In genomic region chr13:4056211-4056610, GRCm38 (mm10) we compare ENCODE assay signal across 23 mouse cellular contexts. TPM values are rescaled to one million over a fixed set of nuclear protein-coding genes. Genes with fewer than 3 reads are reported as not detected.
A peak's percentile ranks its signal among the peaks of the same experiment; 100 is the strongest.
DNase-seq lines count a peak whose midpoint lies in the region; ATAC-seq and TF ChIP-seq lines count a peak whose summit lies in the region.
"Had no signal": no experiment of that assay in that cellular context is flagged by ENCODE, and none has a peak within 500 bp of the region (broad histone marks: within the 10 kb centered on the region; RNA-seq: fewer than 3 reads in every experiment).

No protein-coding gene starts in this region.

- TF ChIP-seq CTCF in liver, adult 2 months (IDR thresholded peaks at IDR 0.05; ENCODE audit: low read depth, low read length) = no peak
- no peak for TF ChIP-seq CTCF in liver, postnatal 0 days (IDR thresholded peaks at IDR 0.05; ENCODE audit: low read depth)
- no peak for TF ChIP-seq CTCF in lung, postnatal 0 days (IDR thresholded peaks at IDR 0.05)
- no peak for TF ChIP-seq CTCF in lung, adult 2 months (IDR thresholded peaks at IDR 0.05; ENCODE audit: insufficient read depth, low read length)

- ATAC-seq in liver, embryonic 11.5 days (replicated peaks; ENCODE audit: low FRiP score) = no peak
- ATAC-seq in liver, embryonic 16.5 days (ENCODE audit: low read depth) = peak; percentile 60
- ATAC-seq in liver, postnatal 0 days = peak; percentile 83
- ATAC-seq in liver, embryonic 12.5 days = no peak
- no peak for ATAC-seq in lung, postnatal 0 days
- ATAC-seq: activated CD4-positive, CD25-positive, alpha-beta regulatory T cell, adult 4 months; CD4-positive, CD25-positive, alpha-beta regulatory T cell, adult 4 months; Patski had no signal

- peaks cover 16% of the 10 kb centered on the region for H3K4me1 ChIP-seq in liver, adult 2 months (ENCODE audit: control insufficient read depth, insufficient read depth, low read length)
- no peaks in the 10 kb centered on the region for H3K4me1 ChIP-seq in liver, embryonic 11.5 days (replicated peaks; ENCODE audit: control insufficient read depth, insufficient read depth, low read length)
- H3K4me1 ChIP-seq in liver, embryonic 16.5 days (ENCODE audit: control insufficient read depth, low read depth, low read length) = no peaks in the 10 kb centered on the region
- H3K4me1 ChIP-seq in liver, postnatal 0 days (ENCODE audit: insufficient read depth) = peaks cover 3% of the 10 kb centered on the region; the same call in 1 of the 2 replicates
- H3K4me1 ChIP-seq in liver, embryonic 12.5 days = no peaks in the 10 kb centered on the region
- no peaks in the 10 kb centered on the region for H3K4me1 ChIP-seq in lung, postnatal 0 days (ENCODE audit: insufficient read depth, low read depth, low read length)
- 0 out of 2 replicates have a peak, but pooled peaks cover 2% of the 10 kb centered on the region for H3K4me1 ChIP-seq in lung, adult 2 months (ENCODE audit: control insufficient read depth, insufficient read depth, low read length)

- 23% methylated on average over 2 of the region's 2 CpGs for WGBS in liver, adult 2 months
- 69% methylated on average over 2 of the region's 2 CpGs for WGBS in liver, embryonic 11.5 days
- WGBS in liver, embryonic 16.5 days (ENCODE audit: insufficient replicate concordance) = 45% methylated on average over 2 of the region's 2 CpGs
- WGBS in liver, postnatal 0 days (ENCODE audit: insufficient replicate concordance) = 67% methylated on average over 2 of the region's 2 CpGs
- WGBS in liver, embryonic 12.5 days (ENCODE audit: insufficient replicate concordance) = 65% methylated on average over 2 of the region's 2 CpGs
- WGBS in lung, postnatal 0 days = 79% methylated on average over 2 of the region's 2 CpGs
- WGBS in lung, adult 2 months = 73% methylated on average over 2 of the region's 2 CpGs

- no peak overlapping the region for H3K4me2 ChIP-seq in liver, embryonic 11.5 days
- H3K4me2 ChIP-seq in liver, embryonic 16.5 days (ENCODE audit: low read depth, low read length) = no peak overlapping the region
- H3K4me2 ChIP-seq in liver, postnatal 0 days (ENCODE audit: low read depth, low read length) = no peak overlapping the region
- H3K4me2 ChIP-seq in liver, embryonic 12.5 days = no peak overlapping the region
- H3K4me2 ChIP-seq in lung, postnatal 0 days (replicated peaks; ENCODE audit: low read depth, low read length) = no peak overlapping the region

- no peak overlapping the region for H3K4me3 ChIP-seq in liver, adult 2 months (ENCODE audit: insufficient read depth, low read depth, low read length)
- H3K4me3 ChIP-seq in liver, embryonic 11.5 days (ENCODE audit: low read depth, low read length) = no peak overlapping the region
- no peak overlapping the region for H3K4me3 ChIP-seq in liver, embryonic 16.5 days (ENCODE audit: low read depth, low read length)
- no peak overlapping the region for H3K4me3 ChIP-seq in liver, postnatal 0 days (ENCODE audit: low read depth, low read length)
- no peak overlapping the region for H3K4me3 ChIP-seq in liver, embryonic 12.5 days
- H3K4me3 ChIP-seq in lung, postnatal 0 days (ENCODE audit: low read depth, low read length) = no peak overlapping the region
- H3K4me3 ChIP-seq in lung, adult 2 months (replicated peaks; ENCODE audit: extremely low read depth, low read depth, low read length) = no peak overlapping the region

- H3K36me3 ChIP-seq in liver, adult 2 months (ENCODE audit: control insufficient read depth, insufficient read depth, low read length) = peaks cover 22% of the 10 kb centered on the region
- no peaks in the 10 kb centered on the region for H3K36me3 ChIP-seq in liver, embryonic 11.5 days (ENCODE audit: control insufficient read depth, insufficient read depth, low read length)
- no peaks in the 10 kb centered on the region for H3K36me3 ChIP-seq in liver, embryonic 16.5 days (ENCODE audit: control insufficient read depth, insufficient read depth)
- no peaks in the 10 kb centered on the region for H3K36me3 ChIP-seq in liver, postnatal 0 days (replicated peaks; ENCODE audit: insufficient read depth, low read length)
- H3K36me3 ChIP-seq in liver, embryonic 12.5 days = no peaks in the 10 kb centered on the region
- H3K36me3 ChIP-seq in lung, postnatal 0 days (ENCODE audit: insufficient read depth, low read length) = no peaks in the 10 kb centered on the region
- H3K36me3 ChIP-seq: G1E had no signal

- TF ChIP-seq POLR2A in liver, adult 2 months (IDR thresholded peaks at IDR 0.05; ENCODE audit: extremely low read depth, insufficient read depth, low read length) = no peak
- no peak for TF ChIP-seq POLR2A in lung, adult 2 months (IDR thresholded peaks at IDR 0.05; ENCODE audit: borderline replicate concordance, extremely low read depth, low read depth, low read length)

- no peaks in the 10 kb centered on the region for H3K27me3 ChIP-seq in liver, adult 2 months (ENCODE audit: control insufficient read depth, insufficient read depth, low read length)
- H3K27me3 ChIP-seq in liver, embryonic 11.5 days (replicated peaks; ENCODE audit: control insufficient read depth, insufficient read depth, low read length) = no peaks in the 10 kb centered on the region
- H3K27me3 ChIP-seq in liver, embryonic 16.5 days (ENCODE audit: control insufficient read depth, insufficient read depth, low read depth, low read length) = no peaks in the 10 kb centered on the region
- H3K27me3 ChIP-seq in liver, postnatal 0 days (ENCODE audit: insufficient read depth, low read length) = no peaks in the 10 kb centered on the region
- no peaks in the 10 kb centered on the region for H3K27me3 ChIP-seq in liver, embryonic 12.5 days (replicated peaks)
- no peaks in the 10 kb centered on the region for H3K27me3 ChIP-seq in lung, postnatal 0 days (replicated peaks; ENCODE audit: insufficient read depth, low read length)
- H3K27me3 ChIP-seq: CH12.LX, Patski had no signal

- no peak for TF ChIP-seq EP300 in liver, postnatal 0 days (IDR thresholded peaks at IDR 0.05; ENCODE audit: low read depth)
- TF ChIP-seq EP300 in lung, postnatal 0 days (IDR thresholded peaks at IDR 0.05) = no peak

- H3K9ac ChIP-seq in liver, adult 2 months (ENCODE audit: low read depth, low read length) = 0 out of 2 replicates have a peak overlapping the region, but pooled peaks have one; percentile 8
- H3K9ac ChIP-seq in liver, embryonic 11.5 days (ENCODE audit: low read depth, low read length) = no peak overlapping the region
- no peak overlapping the region for H3K9ac ChIP-seq in liver, embryonic 16.5 days (ENCODE audit: low read depth, low read length)
- H3K9ac ChIP-seq in liver, postnatal 0 days (replicated peaks) = no peak overlapping the region
- no peak overlapping the region for H3K9ac ChIP-seq in liver, embryonic 12.5 days
- H3K9ac ChIP-seq in lung, postnatal 0 days (replicated peaks; ENCODE audit: low read depth) = no peak overlapping the region

- peak; percentile 99 for DNase-seq in liver, adult 2 months (ENCODE audit: extremely low read depth, low read depth, low spot score)
- DNase-seq in liver, embryonic 11.5 days (ENCODE audit: low spot score) = no peak
- no peak for DNase-seq in liver
- DNase-seq in liver, postnatal 0 days = no peak
- DNase-seq in lung, postnatal 0 days (ENCODE audit: low spot score) = no peak
- no peak for DNase-seq in lung, adult 2 months
- DNase-seq: adrenal gland, adult 2 months; adrenal gland, adult 8-10 months; adrenal gland, postnatal 10 days; adrenal gland, postnatal 14 days; adrenal gland, postnatal 25 days; adrenal gland, postnatal 36 days; B cell, adult 2 months; cerebellum, adult 11 months; cerebellum, adult 11-12 months had no signal

- H3K27ac ChIP-seq in liver, adult 2 months (replicated peaks; ENCODE audit: insufficient read depth, low read depth, low read length) = peak overlapping the region; percentile 95
- H3K27ac ChIP-seq in liver, embryonic 11.5 days (ENCODE audit: low read depth, low read length) = no peak overlapping the region
- no peak overlapping the region for H3K27ac ChIP-seq in liver, embryonic 16.5 days (ENCODE audit: low read length)
- H3K27ac ChIP-seq in liver, postnatal 0 days (ENCODE audit: low read depth) = 0 out of 2 replicates have a peak overlapping the region, but pooled peaks have one; percentile 62
- H3K27ac ChIP-seq in liver, embryonic 12.5 days = no peak overlapping the region
- H3K27ac ChIP-seq in lung, postnatal 0 days (ENCODE audit: low read length) = peak overlapping the region; percentile 75

- peaks cover 2% of the 10 kb centered on the region; the same call in 1 of the 2 replicates for H3K79me2 ChIP-seq in liver, adult 2 months (ENCODE audit: control insufficient read depth, insufficient read depth, low read length)

- no peaks in the 10 kb centered on the region for H3K9me3 ChIP-seq in liver, embryonic 11.5 days (ENCODE audit: control insufficient read depth, low read length)
- no peaks in the 10 kb centered on the region for H3K9me3 ChIP-seq in liver, embryonic 16.5 days (replicated peaks; ENCODE audit: control insufficient read depth, low read length)
- no peaks in the 10 kb centered on the region for H3K9me3 ChIP-seq in liver, postnatal 0 days (ENCODE audit: low read length)
- no peaks in the 10 kb centered on the region for H3K9me3 ChIP-seq in liver, embryonic 12.5 days (replicated peaks)
- H3K9me3 ChIP-seq in lung, postnatal 0 days (ENCODE audit: low read length) = no peaks in the 10 kb centered on the region
- H3K9me3 ChIP-seq: G1E had no signal

RNA-seq across cellular contexts. Expression of gene Akr1c14, which starts 7.4 kb away (rescaled TPM):
- total RNA-seq in liver, adult 2 months (2014; rRNA removed) = 559 and 727 TPM in 2 replicates
- 72.5 and 77.5 TPM in 2 replicates for polyA plus RNA-seq in liver, adult 2 months (2012; rRNA removed)
- polyA plus RNA-seq in liver, embryonic 11.5 days (2014; fragmentation: Nextera tagmentation; extraction: Ambion mirVana) = 0.51 and 0.58 TPM in 2 replicates
- 12.4 and 16.4 TPM in 2 replicates for polyA plus RNA-seq in liver, embryonic 16.5 days (2015; fragmentation: Nextera tagmentation; extraction: Ambion mirVana)
- 35.1 and 41.2 TPM in 2 replicates for polyA plus RNA-seq in liver, postnatal 0 days (2015; fragmentation: Nextera tagmentation; extraction: Ambion mirVana)
- 0.12 and 0.13 TPM in 2 replicates for polyA plus RNA-seq in liver, embryonic 12.5 days (2016; fragmentation: Nextera tagmentation; extraction: Ambion mirVana)
- polyA plus RNA-seq in lung, postnatal 0 days (2015; fragmentation: Nextera tagmentation; extraction: Ambion mirVana) = 62.8 and 63.7 TPM in 2 replicates
- 6.8 and 13.4 TPM in 2 replicates for polyA plus RNA-seq in lung, adult 2 months (2012; rRNA removed)
- total RNA-seq: CH12.LX, G1E, MEL had no signal
- polyA plus RNA-seq: activated CD4-positive, CD25-positive, alpha-beta regulatory T cell, adult 4 months; CD4-positive, CD25-positive, alpha-beta regulatory T cell, adult 4 months; G1E had no signal

Comparison
In these comparisons a context has a peak if more than half of its experiments do, and no peak if none do; other contexts are left out.
1. H3K27ac ChIP-seq: peak in liver, adult 2 months (single experiment), liver, postnatal 0 days (single experiment) and lung, postnatal 0 days (single experiment); none in liver, embryonic 11.5 days (single experiment), liver, embryonic 16.5 days (single experiment) and liver, embryonic 12.5 days (single experiment).
2. ATAC-seq: peak in liver, embryonic 16.5 days (single experiment) and liver, postnatal 0 days (single experiment); none in liver, embryonic 11.5 days (single experiment), liver, embryonic 12.5 days (single experiment) and lung, postnatal 0 days (single experiment).